Mouse (Mus musculus) C2C12 (cell line): ENCODE measurements at regions not wholly inside any gene's neighbourhood (a gene's known extent, or its start where the extent isn't known, plus 50 kb on each side); places are given as distances from the start of the nearest gene placed in this dataset.

Source experiments
- CEBPB ChIP-seq: IDR thresholded peaks from one replicate; pipeline ENCODE4 v1.6.1; 2011; ENCODE audit warnings: low read depth, mild to moderate bottlenecking, control low read depth, moderate library complexity
- CTCF ChIP-seq: IDR thresholded peaks from one replicate; pipeline ENCODE4 v1.5.1; 2011; ENCODE audit not compliant: control insufficient read depth, insufficient read depth, insufficient read length
- FOSL1 ChIP-seq: IDR thresholded peaks from one replicate; pipeline ENCODE4 v1.8.0; 2011; ENCODE audit warnings: mild to moderate bottlenecking, low read length; ENCODE audit not compliant: poor library complexity, insufficient read depth, severe bottlenecking
- MYOG ChIP-seq: IDR thresholded peaks from one replicate; pipeline ENCODE4 v1.6.1; 2011; ENCODE audit not compliant: control insufficient read depth, insufficient read length; ENCODE audit errors: extremely low read depth
- USF1 ChIP-seq: IDR thresholded peaks from one replicate; pipeline ENCODE4 v1.6.1; 2011; ENCODE audit warnings: low read depth, mild to moderate bottlenecking, control low read depth, moderate library complexity

GRCm38 (mm10) chr14:110078351-110078750 is 676.6 kb downstream of the Slitrk6 start:
- TF ChIP-seq CTCF (no peak), MYOG (no peak), CEBPB (no peak), USF1 (no peak), FOSL1 (no peak)
